Mouse (Mus musculus) kidney, adult 9 months (tissue): ENCODE results near the gene Unk.

Source experiments
- DNase-seq: peaks from one replicate; pipeline ENCODE4 v3.0.0; 2022

The Unk gene

GRCm38 (mm10) chr11:116065345-116065744 is 35.2 kb downstream of the Unk start:
- no peak for DNase-seq

DNA sequence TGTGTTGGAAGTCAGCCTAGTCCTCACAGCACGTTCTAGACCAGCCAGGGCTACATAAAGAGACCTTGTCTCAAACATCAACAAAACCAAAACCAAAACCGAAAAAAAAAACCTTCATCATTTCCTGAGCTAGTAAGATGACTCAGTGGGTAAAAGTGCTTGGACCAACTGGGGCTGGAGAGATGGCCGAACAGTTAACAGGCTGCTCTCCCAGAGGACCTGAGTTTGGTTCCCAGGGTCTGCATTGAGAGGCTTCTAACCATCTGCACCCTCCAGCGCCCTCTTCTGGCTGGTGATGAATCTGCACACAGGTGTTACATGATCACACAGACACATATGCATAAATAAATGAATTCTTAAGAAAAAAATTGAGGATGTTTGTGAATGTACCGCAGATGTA is 41.4 kb downstream of the Unk start:
- DNase-seq = no peak

GRCm38 (mm10) chr11:116072608-116073007 is 42.5 kb downstream of the Unk start:
- DNase-seq = no peak

GRCm38 (mm10) chr11:116074436-116074991 is 44.4 kb downstream of the Unk start:
- no peak for DNase-seq

GRCm38 (mm10) chr11:116075539-116076265 is 45.6 kb downstream of the Unk start:
- no peak for DNase-seq

DNA sequence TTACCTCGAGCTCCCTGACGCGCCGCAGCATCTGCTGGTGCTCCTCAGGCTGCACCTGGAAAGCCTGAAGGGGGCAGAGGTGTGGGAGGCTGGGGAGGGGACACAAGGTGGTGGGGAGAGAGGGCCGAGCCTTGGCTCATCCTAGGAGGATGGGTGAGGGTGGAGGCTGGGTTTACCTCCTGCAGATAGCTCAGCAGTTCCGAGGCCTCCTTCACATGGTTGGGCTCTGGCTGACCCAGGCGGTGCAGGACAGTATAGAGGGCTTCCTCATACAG is 46.1 kb downstream of the Unk start:
- no peak for DNase-seq

DNA sequence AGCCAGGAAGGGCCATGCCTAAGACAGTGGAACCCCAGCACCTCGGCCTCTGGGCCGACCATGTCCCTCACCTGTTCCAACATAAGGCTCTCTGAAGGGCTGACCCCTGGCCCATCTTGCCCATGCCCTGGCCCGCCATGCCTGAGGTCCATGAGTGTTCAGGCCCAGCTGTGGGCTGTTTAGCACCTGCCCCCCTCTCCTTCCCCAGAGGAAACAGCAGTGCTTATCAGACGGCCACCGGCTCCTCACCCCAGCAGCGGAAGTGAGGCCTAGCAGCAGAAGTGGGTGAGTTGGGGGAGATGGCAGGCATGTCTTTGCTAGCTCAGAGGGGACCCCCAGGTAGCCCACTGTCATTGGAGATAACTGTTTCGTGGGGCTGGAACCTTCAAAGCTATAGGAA is 46.7 kb downstream of the Unk start:
- DNase-seq = no peak

DNA sequence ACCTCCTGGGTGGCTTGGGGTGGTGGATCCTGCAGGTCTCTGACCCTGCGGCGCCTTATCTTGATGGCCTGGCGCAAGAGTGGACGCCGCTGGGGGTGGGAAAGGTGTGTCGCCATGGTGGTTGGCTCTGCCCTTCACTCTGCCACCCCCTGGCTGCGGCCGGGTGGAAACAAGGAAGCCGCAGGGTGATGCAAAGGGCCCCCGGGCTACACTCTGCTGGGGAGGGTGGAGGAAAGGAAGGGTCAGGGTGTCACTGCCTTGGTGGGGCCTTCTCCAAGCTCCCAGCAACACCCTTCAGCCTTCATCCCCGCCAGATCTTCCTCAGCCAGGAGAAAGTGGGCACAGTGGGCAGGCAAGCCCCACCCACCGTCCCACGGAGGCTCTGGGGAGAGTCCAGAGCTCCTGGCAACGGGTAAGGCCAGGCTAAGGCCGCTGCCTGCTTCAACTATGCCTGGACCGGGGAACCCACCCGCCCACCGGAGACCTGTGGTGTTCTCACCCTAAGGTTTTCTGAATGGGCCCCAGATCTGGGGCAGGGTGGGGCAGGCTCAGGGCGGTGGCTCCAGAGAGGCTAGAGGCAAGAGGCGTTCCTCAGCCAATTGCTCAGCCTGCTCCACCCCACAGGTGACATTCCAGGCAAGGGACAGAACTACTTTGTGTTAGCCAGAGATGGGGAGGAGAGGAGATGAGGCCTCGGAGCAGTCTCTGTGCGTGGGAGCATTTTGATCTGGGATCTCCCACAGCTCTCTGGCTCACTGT is 47.5 kb downstream of the Unk start, which contains the start of gene Unc13d:
Unc13d (minus strand) TSS at position 516 of the 759 bp plus-strand sequence.
- DNase-seq = no peak

DNA sequence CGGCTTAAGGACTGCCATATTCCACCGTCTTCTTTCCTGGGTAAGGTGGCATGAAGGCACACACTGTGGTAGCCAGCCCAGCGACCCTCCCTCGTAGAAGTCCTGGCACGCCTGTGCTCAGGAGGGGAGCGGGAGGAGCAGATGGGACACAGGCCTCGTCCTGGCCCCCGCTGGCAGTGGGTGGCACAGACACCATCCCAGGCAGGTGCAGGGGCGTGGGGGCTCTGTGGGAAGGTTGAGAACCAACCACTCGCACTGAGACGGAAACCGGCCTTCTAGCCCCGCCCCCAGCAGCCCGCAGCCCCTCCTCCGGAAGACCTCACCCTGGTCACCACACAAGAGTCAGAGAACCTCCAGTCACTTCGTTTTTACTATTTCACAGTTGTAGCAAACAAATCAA is 48.1 kb downstream of the Unk start:
- no peak for DNase-seq

DNA sequence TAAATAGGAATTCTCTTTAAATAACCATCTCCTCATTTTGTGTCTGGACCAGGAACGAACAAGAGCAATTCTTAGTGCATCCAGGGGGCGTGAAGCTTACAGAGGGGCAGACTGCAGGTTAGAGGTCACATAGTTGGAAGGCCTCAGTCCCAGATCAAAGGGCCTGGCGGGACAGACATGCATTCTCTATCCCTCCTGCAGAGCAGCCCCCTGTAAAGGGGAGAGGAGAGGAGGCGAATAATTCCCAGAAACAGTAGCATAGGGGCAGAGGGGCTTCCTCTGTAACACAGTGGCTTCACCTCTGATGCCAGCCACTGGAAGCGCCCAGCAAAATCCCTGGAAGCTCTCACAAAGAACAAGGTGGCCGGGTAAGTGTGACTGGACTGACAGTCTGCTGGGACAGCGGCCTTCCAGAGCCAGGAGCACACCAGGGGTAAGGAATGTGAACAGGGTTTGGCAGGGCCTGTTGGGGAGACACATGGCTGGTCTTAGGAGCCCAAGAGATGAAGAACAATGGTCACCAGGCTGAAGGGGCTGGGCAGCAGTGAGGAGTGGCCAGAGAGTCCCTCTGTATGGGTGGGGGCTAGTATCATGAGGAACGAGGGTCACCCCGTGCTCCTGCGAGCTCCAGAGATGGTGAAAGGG is 48.7 kb downstream of the Unk start:
- no peak for DNase-seq

- no peak for DNase-seq
Measured at GRCm38 (mm10) chr11:116079511-116079910, 49.4 kb downstream of the Unk start.

GRCm38 (mm10) chr11:116081081-116081480 is 51.0 kb downstream of the Unk start:
- DNase-seq = peak; percentile 66

GRCm38 (mm10) chr11:116083096-116083672 is 53.1 kb downstream of the Unk start:
- no peak for DNase-seq

DNA sequence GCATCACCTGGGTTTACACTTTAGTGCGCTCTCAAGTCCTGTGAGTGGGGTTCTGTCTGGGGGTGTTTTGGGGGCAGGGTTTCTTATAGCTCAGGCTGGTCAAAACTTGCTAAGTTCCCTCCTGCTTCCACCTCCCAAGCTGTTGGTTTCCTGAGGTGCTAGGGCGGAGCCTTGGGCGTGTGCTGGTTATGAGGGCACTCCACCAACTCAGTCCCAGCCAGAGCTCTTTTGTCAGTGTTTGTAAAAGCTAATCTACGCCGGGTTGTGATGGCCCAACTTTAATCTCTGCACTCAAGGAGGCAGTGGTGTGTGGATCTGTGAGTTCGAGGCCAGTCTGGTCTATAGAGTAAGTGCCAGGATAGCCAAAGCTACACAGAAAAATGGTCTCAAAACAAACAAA is 54.0 kb downstream of the Unk start:
- no peak for DNase-seq

GRCm38 (mm10) chr11:116086258-116087193 is 56.4 kb downstream of the Unk start, which contains the start of gene Wbp2:
Gene Wbp2 (minus strand): TSS chr11:116086995.
- peak; percentile 100 for DNase-seq

DNA sequence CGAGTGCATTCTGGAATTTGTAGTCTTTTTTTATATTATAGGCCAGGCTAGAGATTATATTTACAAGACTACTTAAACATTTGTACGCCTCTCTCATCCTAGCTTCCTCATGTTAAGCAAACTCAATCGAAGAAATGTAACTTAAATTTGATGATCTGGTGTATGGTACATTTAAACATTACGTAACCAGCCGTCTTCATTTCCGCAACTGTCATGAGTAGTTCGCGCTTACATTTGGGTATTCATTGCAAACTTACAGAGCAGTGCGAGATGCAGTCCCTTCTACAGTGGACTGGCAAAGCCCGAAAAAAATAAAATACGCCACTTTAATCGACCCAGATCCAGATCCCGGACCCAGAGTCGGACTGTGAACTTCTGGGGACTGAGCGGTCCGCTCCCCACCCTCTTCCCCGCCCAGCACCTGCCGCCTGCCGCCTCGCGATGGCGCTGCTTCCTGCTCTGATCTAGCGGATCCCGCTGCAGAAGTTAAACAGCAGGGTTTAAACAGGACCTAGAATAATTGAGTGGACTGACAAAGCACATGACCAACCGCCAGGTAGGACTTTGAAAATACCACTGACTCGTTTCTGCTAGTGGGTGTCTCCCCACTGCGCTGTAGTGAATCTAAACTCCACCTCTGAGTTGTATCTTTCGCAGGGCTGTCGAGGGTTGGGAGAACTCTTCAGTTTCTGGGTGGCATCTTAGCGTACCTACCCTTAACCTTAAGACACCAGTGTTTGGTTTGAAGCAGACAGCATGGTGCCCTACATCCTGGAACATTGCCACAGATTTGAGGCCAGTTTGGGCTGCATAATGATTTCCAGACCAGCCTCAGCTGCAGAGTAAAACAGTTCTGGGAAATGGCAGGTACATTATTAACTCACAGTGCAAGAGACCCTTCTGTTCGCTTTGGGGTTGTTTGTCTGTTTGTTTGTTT is 57.3 kb downstream of the Unk start:
- DNase-seq = peak; percentile 94

DNA sequence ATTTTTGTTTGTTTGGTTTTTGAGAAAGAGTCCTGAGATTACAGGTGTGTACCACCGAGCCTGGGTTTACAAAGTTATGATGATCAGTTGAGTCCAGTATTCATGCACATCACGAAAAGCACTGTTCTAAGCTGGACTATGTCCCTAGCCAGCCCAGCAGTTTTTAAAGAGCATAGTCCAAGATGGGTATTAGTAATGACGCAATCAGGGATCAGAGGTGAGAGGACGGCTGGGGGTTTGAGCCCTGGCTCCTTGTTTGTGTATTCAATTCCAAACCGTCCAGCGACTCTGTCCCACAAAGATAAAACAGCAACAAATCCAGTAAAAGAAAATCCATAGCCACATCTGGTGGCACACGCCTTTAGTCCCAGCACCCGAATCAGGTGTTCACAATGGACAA is 58.1 kb downstream of the Unk start:
- peak; percentile 85 for DNase-seq

DNA sequence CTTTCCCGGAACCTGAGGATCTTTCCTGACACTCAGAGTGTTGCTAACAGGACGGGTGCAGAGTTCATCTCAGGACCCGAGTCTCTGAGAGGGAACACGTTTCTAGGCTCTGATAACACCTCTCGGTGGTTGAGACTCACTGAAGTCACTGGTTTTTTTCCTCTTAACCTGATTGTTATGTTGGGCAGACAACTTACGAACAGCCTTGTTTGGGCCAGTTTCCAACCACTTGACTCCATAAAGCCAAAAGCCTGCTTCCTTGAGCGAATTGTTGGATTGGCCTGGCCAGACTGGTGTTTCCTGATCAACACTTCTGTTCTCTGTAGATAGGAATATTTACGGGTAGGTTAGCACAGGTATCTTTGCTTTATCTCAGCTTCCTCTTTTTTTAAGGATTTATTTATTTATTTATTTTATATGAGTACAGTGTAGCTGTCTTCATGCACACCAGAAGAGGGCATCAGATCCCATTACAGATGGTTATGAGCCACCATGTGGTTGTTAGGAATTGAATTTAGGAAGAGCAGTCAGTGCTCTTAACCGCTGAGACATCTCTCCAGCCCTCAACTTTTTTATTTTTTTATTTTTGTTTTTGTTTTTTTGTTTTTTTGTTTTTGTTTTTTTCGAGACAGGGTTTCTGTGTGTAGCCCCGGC is 58.7 kb downstream of the Unk start:
- peak; percentile 65 for DNase-seq

DNA sequence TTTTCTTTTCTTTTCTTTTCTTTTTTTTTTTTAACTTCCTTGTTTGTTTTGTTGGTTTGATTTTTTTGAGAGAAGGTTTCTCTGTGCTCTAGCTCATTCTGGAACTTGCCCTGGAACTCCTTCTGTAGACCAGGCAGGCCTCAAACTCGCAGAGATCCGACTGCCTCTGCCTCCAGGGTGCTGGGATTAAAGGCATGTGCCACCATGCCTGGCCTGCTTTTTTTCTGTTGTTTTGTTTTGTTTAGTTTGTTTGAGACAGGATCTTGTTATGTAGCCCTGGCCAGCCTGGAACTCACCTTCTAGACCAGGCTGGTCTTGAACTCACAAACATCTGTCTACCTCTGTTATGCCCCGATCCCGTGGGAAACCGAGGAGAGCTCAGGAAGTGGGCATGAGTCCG is 59.4 kb downstream of the Unk start:
- DNase-seq = no peak

DNA sequence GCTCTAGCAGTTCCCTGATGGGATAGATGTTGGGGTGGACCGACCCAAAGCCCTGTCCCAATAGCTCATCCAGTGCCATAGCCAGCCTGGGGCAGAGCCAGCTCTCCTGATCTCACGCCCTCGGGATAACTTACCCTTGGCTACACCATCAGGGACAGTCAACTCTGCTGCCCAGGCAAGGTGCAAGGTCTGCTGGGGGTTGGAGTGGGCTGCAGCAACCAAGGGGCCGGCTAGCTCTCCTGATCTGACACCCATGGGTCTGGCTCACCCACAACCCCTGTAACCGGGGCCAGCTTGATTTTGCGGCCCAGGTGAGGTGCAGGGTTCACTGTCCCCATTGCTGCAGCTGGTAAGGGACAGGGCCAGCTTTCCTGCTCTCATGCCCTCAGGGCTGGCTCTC is 61.5 kb downstream of the Unk start:
- DNase-seq = peak; percentile 37
